Mouse (Mus musculus): ENCODE data around the gene Rnf126.

DNA sequence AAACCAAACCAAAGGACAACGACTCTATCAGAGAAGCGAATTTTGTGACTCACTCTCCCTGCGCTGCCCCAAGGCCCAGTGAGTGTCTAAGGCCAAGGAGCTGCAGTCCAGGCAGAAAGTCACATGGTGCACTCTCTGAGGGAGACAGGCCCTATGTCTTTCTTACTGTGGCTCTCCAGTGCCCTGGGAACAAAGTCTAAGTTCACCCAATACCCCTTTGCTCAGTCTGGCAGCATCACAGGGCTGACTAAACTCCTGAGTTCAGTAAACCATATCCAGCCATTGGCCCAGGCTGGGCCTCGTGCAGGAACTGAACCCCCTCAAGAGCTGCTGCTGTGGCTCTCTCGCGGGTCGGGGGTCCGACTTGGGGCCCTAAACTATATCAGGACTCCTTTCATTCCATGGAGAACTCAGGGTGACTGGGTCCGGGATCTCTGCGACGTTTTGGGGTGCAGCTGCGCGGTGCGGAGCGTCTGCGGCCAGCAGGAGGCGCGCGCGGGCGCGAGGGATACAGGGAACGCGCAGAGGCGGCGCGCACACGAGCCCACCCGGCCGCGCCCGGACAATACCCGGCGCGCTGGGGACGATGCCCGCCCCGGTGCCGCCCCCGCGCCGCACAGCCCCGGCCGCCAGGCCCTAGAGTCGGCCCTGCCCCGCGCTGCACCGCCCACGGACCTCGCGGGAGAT lies 26.4 kb upstream of the Rnf126 start, which contains the start of gene Palm:
- no peak for TF ChIP-seq GATA1 (IDR thresholded peaks at IDR 0.05; ENCODE audit: low read length)
- TF ChIP-seq TAL1 (IDR thresholded peaks at IDR 0.05; ENCODE audit: low read length) = no peak

Measured in erythroblast, embryonic 14.5 days (primary cell).